Mouse (Mus musculus): ENCODE results near the gene Zmym1. TPM values are rescaled to one million over a fixed set of nuclear protein-coding genes. Genes with fewer than 3 reads are reported as not detected.

Gene Zmym1
- polyA plus RNA-seq, 1 experiment from 2014 or later: 11.9 TPM

GRCm38 (mm10) chr4:127076875-127077548 lies 16.1 kb upstream of the Zmym1 start, which contains the start of gene Zmym6:
Zmym6 (plus strand) TSS chr4:127077383.
- Histone ChIP-seq H3K4me3 (ENCODE audit: low read length) (peak within 1 kb of the TSS; percentile 66), H3K27ac (ENCODE audit: low read length) (peak within 1 kb of the TSS; percentile 86), H3K4me1 (ENCODE audit: control insufficient read depth, insufficient read depth, low read length) (peaks cover 5% of the 10 kb centered on the region), H3K9me3 (replicated peaks; ENCODE audit: control insufficient read depth, low read length) (no peaks in the 10 kb centered on the region), H3K27me3 (ENCODE audit: control insufficient read depth, insufficient read depth, low read length) (no peaks in the 10 kb centered on the region), H3K9ac (ENCODE audit: low read length) (peak within 1 kb of the TSS; percentile 81), H3K36me3 (ENCODE audit: control insufficient read depth, insufficient read depth) (no peaks in the 10 kb centered on the region), H3K4me2 (ENCODE audit: low read depth, low read length) (peak within 1 kb of the TSS; percentile 94)
- WGBS: under 1% methylated on average over 46 of the region's 46 CpGs
- ATAC-seq (replicated peaks; ENCODE audit: extremely low read depth, insufficient read depth, low FRiP score): peak; percentile 98

- H3K4me1 ChIP-seq (ENCODE audit: control insufficient read depth, insufficient read depth, low read length): peaks cover 5% of the 10 kb centered on the region
- H3K36me3 ChIP-seq (ENCODE audit: control insufficient read depth, insufficient read depth): no peaks in the 10 kb centered on the region
- H3K27ac ChIP-seq (ENCODE audit: low read length): no peak overlapping the region
- H3K4me2 ChIP-seq (ENCODE audit: low read depth, low read length): no peak overlapping the region
- 52% methylated on average over 1 of the region's 1 CpGs for WGBS
- no peak overlapping the region for H3K9ac ChIP-seq (ENCODE audit: low read length)
- H3K27me3 ChIP-seq (ENCODE audit: control insufficient read depth, insufficient read depth, low read length): no peaks in the 10 kb centered on the region
- no peaks in the 10 kb centered on the region for H3K9me3 ChIP-seq (replicated peaks; ENCODE audit: control insufficient read depth, low read length)
- no peak overlapping the region for H3K4me3 ChIP-seq (ENCODE audit: low read length)
- no peak for ATAC-seq (replicated peaks; ENCODE audit: extremely low read depth, insufficient read depth, low FRiP score)
Measured at GRCm38 (mm10) chr4:127074915-127075314, 14.0 kb upstream of the Zmym1 start.

- H3K4me1 ChIP-seq (ENCODE audit: control insufficient read depth, insufficient read depth, low read length): no peaks in the 10 kb centered on the region
- no peaks in the 10 kb centered on the region; the same call in 1 of the 2 replicates for H3K9me3 ChIP-seq (replicated peaks; ENCODE audit: control insufficient read depth, low read length)
- 49% methylated on average over 1 of the region's 1 CpGs for WGBS
- H3K4me3 ChIP-seq (ENCODE audit: low read length): no peak overlapping the region
- no peak for ATAC-seq (replicated peaks; ENCODE audit: extremely low read depth, insufficient read depth, low FRiP score)
- no peaks in the 10 kb centered on the region for H3K36me3 ChIP-seq (ENCODE audit: control insufficient read depth, insufficient read depth)
- no peak overlapping the region for H3K4me2 ChIP-seq (ENCODE audit: low read depth, low read length)
- no peak overlapping the region for H3K9ac ChIP-seq (ENCODE audit: low read length)
- no peaks in the 10 kb centered on the region for H3K27me3 ChIP-seq (ENCODE audit: control insufficient read depth, insufficient read depth, low read length)
- H3K27ac ChIP-seq (ENCODE audit: low read length): no peak overlapping the region
Measured at GRCm38 (mm10) chr4:127064051-127064450, 3.1 kb upstream of the Zmym1 start.

- H3K36me3 ChIP-seq (ENCODE audit: control insufficient read depth, insufficient read depth): peaks cover 37% of the 10 kb centered on the region
- 81% methylated on average over 7 of the region's 7 CpGs for WGBS
Measured at GRCm38 (mm10) chr4:127054522-127055198, 6.3 kb downstream of the Zmym1 start.

GRCm38 (mm10) chr4:127053071-127053470 lies 7.9 kb downstream of the Zmym1 start:
- no peaks in the 10 kb centered on the region for H3K27me3 ChIP-seq (ENCODE audit: control insufficient read depth, insufficient read depth, low read length)
- no peaks in the 10 kb centered on the region for H3K9me3 ChIP-seq (replicated peaks; ENCODE audit: control insufficient read depth, low read length)
- 89% methylated on average over 5 of the region's 5 CpGs for WGBS
- H3K27ac ChIP-seq (ENCODE audit: low read length): no peak overlapping the region
- ATAC-seq (replicated peaks; ENCODE audit: extremely low read depth, insufficient read depth, low FRiP score): no peak
- no peaks in the 10 kb centered on the region for H3K4me1 ChIP-seq (ENCODE audit: control insufficient read depth, insufficient read depth, low read length)
- no peak overlapping the region for H3K4me3 ChIP-seq (ENCODE audit: low read length)
- H3K4me2 ChIP-seq (ENCODE audit: low read depth, low read length): no peak overlapping the region
- peaks cover 35% of the 10 kb centered on the region for H3K36me3 ChIP-seq (ENCODE audit: control insufficient read depth, insufficient read depth)
- H3K9ac ChIP-seq (ENCODE audit: low read length): no peak overlapping the region

More at GRCm38 (mm10) chr4:127054522-127055198, 6.3 kb downstream of the Zmym1 start:
- no peak overlapping the region for H3K27ac ChIP-seq (ENCODE audit: low read length)
- H3K27me3 ChIP-seq (ENCODE audit: control insufficient read depth, insufficient read depth, low read length): no peaks in the 10 kb centered on the region
- ATAC-seq (replicated peaks; ENCODE audit: extremely low read depth, insufficient read depth, low FRiP score): no peak
- no peak overlapping the region for H3K4me2 ChIP-seq (ENCODE audit: low read depth, low read length)
- no peaks in the 10 kb centered on the region for H3K4me1 ChIP-seq (ENCODE audit: control insufficient read depth, insufficient read depth, low read length)
- no peaks in the 10 kb centered on the region for H3K9me3 ChIP-seq (replicated peaks; ENCODE audit: control insufficient read depth, low read length)
- no peak overlapping the region for H3K9ac ChIP-seq (ENCODE audit: low read length)
- no peak overlapping the region for H3K4me3 ChIP-seq (ENCODE audit: low read length)

- Histone ChIP-seq H3K27me3 (ENCODE audit: control insufficient read depth, insufficient read depth, low read length) (no peaks in the 10 kb centered on the region), H3K36me3 (ENCODE audit: control insufficient read depth, insufficient read depth) (peaks cover 35% of the 10 kb centered on the region), H3K27ac (ENCODE audit: low read length) (no peak overlapping the region), H3K4me1 (ENCODE audit: control insufficient read depth, insufficient read depth, low read length) (no peaks in the 10 kb centered on the region), H3K4me2 (ENCODE audit: low read depth, low read length) (no peak overlapping the region), H3K9ac (ENCODE audit: low read length) (no peak overlapping the region), H3K4me3 (ENCODE audit: low read length) (no peak overlapping the region), H3K9me3 (replicated peaks; ENCODE audit: control insufficient read depth, low read length) (no peaks in the 10 kb centered on the region)
- ATAC-seq (replicated peaks; ENCODE audit: extremely low read depth, insufficient read depth, low FRiP score): no peak
- 86% methylated on average over 8 of the region's 8 CpGs for WGBS
Measured at GRCm38 (mm10) chr4:127051121-127051520, 9.8 kb downstream of the Zmym1 start.

GRCm38 (mm10) chr4:127043540-127043939 lies 17.4 kb downstream of the Zmym1 start:
- WGBS: 84% methylated on average over 4 of the region's 4 CpGs
- no peak overlapping the region for H3K27ac ChIP-seq (ENCODE audit: low read length)
- ATAC-seq (replicated peaks; ENCODE audit: extremely low read depth, insufficient read depth, low FRiP score): no peak
- no peaks in the 10 kb centered on the region for H3K9me3 ChIP-seq (replicated peaks; ENCODE audit: control insufficient read depth, low read length)
- H3K4me2 ChIP-seq (ENCODE audit: low read depth, low read length): no peak overlapping the region
- no peak overlapping the region for H3K4me3 ChIP-seq (ENCODE audit: low read length)
- no peak overlapping the region for H3K9ac ChIP-seq (ENCODE audit: low read length)
- H3K27me3 ChIP-seq (ENCODE audit: control insufficient read depth, insufficient read depth, low read length): no peaks in the 10 kb centered on the region
- H3K4me1 ChIP-seq (ENCODE audit: control insufficient read depth, insufficient read depth, low read length): no peaks in the 10 kb centered on the region
- H3K36me3 ChIP-seq (ENCODE audit: control insufficient read depth, insufficient read depth): peaks cover 34% of the 10 kb centered on the region

GRCm38 (mm10) chr4:127039871-127040483 lies 21.0 kb downstream of the Zmym1 start:
- H3K9ac ChIP-seq (ENCODE audit: low read length): no peak overlapping the region
- peaks cover 39% of the 10 kb centered on the region for H3K36me3 ChIP-seq (ENCODE audit: control insufficient read depth, insufficient read depth)
- no peak overlapping the region for H3K4me3 ChIP-seq (ENCODE audit: low read length)
- no peak for ATAC-seq (replicated peaks; ENCODE audit: extremely low read depth, insufficient read depth, low FRiP score)
- no peaks in the 10 kb centered on the region for H3K9me3 ChIP-seq (replicated peaks; ENCODE audit: control insufficient read depth, low read length)
- no peaks in the 10 kb centered on the region for H3K4me1 ChIP-seq (ENCODE audit: control insufficient read depth, insufficient read depth, low read length)
- WGBS: 68% methylated on average over 3 of the region's 3 CpGs
- H3K27ac ChIP-seq (ENCODE audit: low read length): no peak overlapping the region
- H3K4me2 ChIP-seq (ENCODE audit: low read depth, low read length): no peak overlapping the region
- no peaks in the 10 kb centered on the region for H3K27me3 ChIP-seq (ENCODE audit: control insufficient read depth, insufficient read depth, low read length)

GRCm38 (mm10) chr4:127038828-127039349 lies 22.1 kb downstream of the Zmym1 start:
- Histone ChIP-seq H3K27me3 (ENCODE audit: control insufficient read depth, insufficient read depth, low read length) (no peaks in the 10 kb centered on the region), H3K4me2 (ENCODE audit: low read depth, low read length) (no peak overlapping the region), H3K9ac (ENCODE audit: low read length) (no peak overlapping the region), H3K4me3 (ENCODE audit: low read length) (no peak overlapping the region), H3K9me3 (replicated peaks; ENCODE audit: control insufficient read depth, low read length) (no peaks in the 10 kb centered on the region), H3K4me1 (ENCODE audit: control insufficient read depth, insufficient read depth, low read length) (no peaks in the 10 kb centered on the region), H3K27ac (ENCODE audit: low read length) (no peak overlapping the region), H3K36me3 (ENCODE audit: control insufficient read depth, insufficient read depth) (peaks cover 44% of the 10 kb centered on the region)
- 79% methylated on average over 3 of the region's 3 CpGs for WGBS
- no peak for ATAC-seq (replicated peaks; ENCODE audit: extremely low read depth, insufficient read depth, low FRiP score)

All from heart, embryonic 16.5 days (tissue).